Mouse (Mus musculus) bone marrow macrophage, adult 2 months (primary cell): Measurements from ENCODE around the gene Tjap1.

Experiments
- CTCF ChIP-seq: IDR thresholded peaks from 2 replicates; pipeline ENCODE4 v1.5.1; 2012; ENCODE audit warnings: low read depth, mild to moderate bottlenecking, low read length, moderate library complexity
- POLR2A ChIP-seq: IDR thresholded peaks from 2 replicates; pipeline ENCODE4 v1.6.1; 2012; ENCODE audit warnings: mild to moderate bottlenecking, low read depth, low read length, borderline replicate concordance

DNA sequence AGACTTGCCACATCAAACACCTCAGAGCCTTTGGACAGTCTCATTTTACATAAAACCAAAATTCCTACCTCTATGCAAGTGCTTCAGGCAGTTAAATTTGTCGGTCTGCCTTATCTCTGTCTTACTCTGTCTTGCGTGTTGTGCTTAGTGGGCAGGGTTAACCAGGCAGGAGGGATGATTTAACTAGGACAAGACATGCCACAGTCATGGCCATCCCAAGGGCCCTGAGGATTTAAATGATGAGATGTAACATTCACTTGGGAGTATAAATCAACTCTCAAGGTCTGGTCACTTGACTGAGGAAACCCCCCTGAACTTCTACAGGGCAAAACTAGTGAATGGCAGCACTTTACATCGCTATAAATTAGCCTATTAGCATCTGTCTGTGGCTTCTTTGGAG is 61.2 kb downstream of the Tjap1 start:
- TF ChIP-seq CTCF, result no peak
- TF ChIP-seq POLR2A, result no peak
